Mouse (Mus musculus): ENCODE data around the gene Vav2.

DNA sequence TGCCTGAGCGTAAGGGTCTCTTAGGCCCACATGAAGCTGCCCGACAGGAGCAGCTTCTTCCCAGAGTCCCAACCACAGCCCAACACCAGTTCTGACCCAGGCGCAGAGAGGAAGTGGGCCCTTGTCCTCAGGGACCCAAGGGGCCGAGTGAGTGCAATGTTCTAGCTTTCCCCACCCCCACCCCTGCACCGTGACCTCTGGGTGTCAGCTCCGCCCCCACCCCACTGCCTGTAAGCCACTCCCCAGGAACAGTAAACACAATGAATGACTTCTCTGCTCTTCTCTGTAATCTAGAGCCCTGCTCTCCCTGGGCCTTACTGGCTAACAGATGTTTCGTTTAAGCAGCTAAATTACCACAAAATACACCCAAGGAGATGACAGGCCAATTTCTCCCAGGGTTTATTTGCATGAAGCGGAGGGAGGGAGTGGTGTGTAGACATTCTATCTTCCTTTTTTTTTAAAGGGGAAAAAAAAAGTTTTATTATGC lies 15.1 kb downstream of the Vav2 start:
- TF ChIP-seq CTCF (IDR thresholded peaks at IDR 0.05; ENCODE audit: low read depth, low read length): no peak
- TF ChIP-seq TAL1 (conservative IDR thresholded peaks at IDR 0.05; ENCODE audit: low read depth, low read length): no peak
- no peak for TF ChIP-seq GATA1 (IDR thresholded peaks at IDR 0.05; ENCODE audit: borderline replicate concordance, low read length)
- TF ChIP-seq POLR2AphosphoS5 (IDR thresholded peaks at IDR 0.05; ENCODE audit: insufficient replicate concordance, low read depth, low read length): no peak
